Mouse (Mus musculus) stomach, embryonic 14.5 days (tissue): ENCODE data around the gene Lin54. TPM values are rescaled to one million over a fixed set of nuclear protein-coding genes. Genes with fewer than 3 reads are reported as not detected.

Experiments used
- ATAC-seq: fragments of 200-750 bp; cut with Nextera tagmentation; 2 replicates; pipeline ENCODE4 v1.8.0; 2017; ENCODE audit warnings: low read depth, moderate TSS enrichment; ENCODE audit not compliant: insufficient number of reproducible peaks, insufficient read depth, low FRiP score
- H3K27ac ChIP-seq: fragments of 300-500 bp; sonication (generic); 2 replicates; pipeline ENCODE4 v1.5.1; 2014; ENCODE audit warnings: mild to moderate bottlenecking, low read length, moderate library complexity, mixed read lengths
- H3K27me3 ChIP-seq: fragments of 300-500 bp; sonication (generic); 2 replicates; pipeline ENCODE4 v1.6.1; 2014; ENCODE audit warnings: low read length, control low read depth, mixed read lengths; ENCODE audit not compliant: control insufficient read depth, insufficient read depth
- H3K36me3 ChIP-seq: fragments of 300-500 bp; sonication (generic); 2 replicates; pipeline ENCODE4 v1.6.1; 2014; ENCODE audit warnings: mild to moderate bottlenecking, control low read depth, low read length, moderate library complexity, mixed read lengths; ENCODE audit not compliant: control insufficient read depth, insufficient read depth
- H3K4me1 ChIP-seq: fragments of 300-500 bp; sonication (generic); 2 replicates; pipeline ENCODE4 v1.6.1; 2014; ENCODE audit warnings: low read length, control low read depth, mixed read lengths; ENCODE audit not compliant: control insufficient read depth, insufficient read depth
- H3K4me2 ChIP-seq: fragments of 300-500 bp; sonication (generic); replicated peaks from 2 replicates; pipeline ENCODE4 v1.6.1; 2014; ENCODE audit warnings: low read depth, low read length, control low read depth
- H3K4me3 ChIP-seq: fragments of 300-500 bp; sonication (generic); 2 replicates; pipeline ENCODE4 v1.5.1; 2014; ENCODE audit warnings: low read depth, low read length, control low read depth
- H3K9ac ChIP-seq: fragments of 300-500 bp; sonication (generic); replicated peaks from 2 replicates; pipeline ENCODE4 v1.6.1; 2014; ENCODE audit warnings: low read depth, mild to moderate bottlenecking, control low read depth, low read length, moderate library complexity, mixed read lengths
- H3K9me3 ChIP-seq: fragments of 300-500 bp; sonication (generic); 2 replicates; pipeline ENCODE4 v1.6.1; 2016; ENCODE audit warnings: low read depth, low read length, control low read depth; ENCODE audit not compliant: control insufficient read depth
- WGBS: fragments of 180-500 bp; shearing (Covaris S2); extraction: QIAGEN DNeasy Blood & Tissue Kit; methylation state at CpG from one replicate; pipeline ENCODE4 v1.1.7; 2014; 5-methylcytosine and 5-hydroxymethylcytosine counted together
- polyA plus RNA-seq: library from polyadenylated mRNA; unstranded; fragments of >200 nt; fragmentation: Nextera tagmentation; extraction: Ambion mirVana; gene quantifications from 2 replicates; pipeline ENCODE4 v1.2.1, GENCODE M21; 2014

The Lin54 gene
- polyA plus RNA-seq, 1 experiment from 2014 or later = 16.1 TPM

DNA sequence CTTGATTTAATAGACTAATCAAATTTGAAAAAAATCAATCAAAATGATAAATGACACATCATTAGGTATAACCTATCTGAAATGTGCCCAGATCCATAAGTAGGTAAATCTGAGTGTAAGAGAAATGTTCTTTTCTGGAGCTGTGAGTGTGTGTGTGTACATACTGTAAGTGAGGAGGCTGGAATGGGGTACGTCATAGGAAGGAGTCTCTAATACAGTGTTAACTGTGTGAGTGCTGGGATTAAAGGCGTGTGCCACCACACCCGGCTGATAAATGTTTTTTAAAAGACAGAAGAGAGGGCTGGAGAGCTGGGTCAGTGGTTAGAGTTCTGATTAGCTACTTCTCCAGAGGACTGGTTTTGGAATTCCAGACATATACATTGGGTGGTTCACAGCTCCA lies 25.2 kb upstream of the Lin54 start:
- 57% methylated on average over 3 of the region's 3 CpGs for WGBS
- Histone ChIP-seq H3K4me3 (no peak overlapping the region), H3K36me3 (peaks cover 18% of the 10 kb centered on the region; the same call in 1 of the 2 replicates), H3K27me3 (no peaks in the 10 kb centered on the region), H3K27ac (no peak overlapping the region), H3K4me1 (no peaks in the 10 kb centered on the region), H3K4me2 (no peak overlapping the region), H3K9ac (no peak overlapping the region), H3K9me3 (no peaks in the 10 kb centered on the region)
- no peak for ATAC-seq

DNA sequence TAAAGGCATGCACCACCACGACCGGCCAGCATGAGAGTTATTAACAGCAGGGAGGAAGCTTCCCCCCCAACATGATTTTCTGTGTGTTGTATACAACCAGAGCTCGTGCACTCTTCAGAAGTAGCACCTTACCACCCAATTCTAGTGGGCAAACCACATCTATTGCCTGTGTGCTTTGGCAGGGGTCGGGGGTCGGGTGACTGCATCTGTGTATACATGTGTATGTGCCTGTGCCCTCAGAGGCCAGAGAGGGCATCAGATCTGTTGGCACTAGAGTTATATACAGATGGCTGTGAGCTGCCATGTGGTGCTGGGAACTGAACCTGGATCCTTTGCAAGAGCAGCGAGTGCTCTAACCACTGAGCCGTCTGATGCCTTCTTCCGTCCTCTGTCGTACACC lies 24.5 kb upstream of the Lin54 start:
- 0 out of 2 replicates have a peak, but pooled peaks cover 3% of the 10 kb centered on the region for H3K4me1 ChIP-seq
- H3K4me2 ChIP-seq = no peak overlapping the region
- H3K27ac ChIP-seq = no peak overlapping the region
- no peaks in the 10 kb centered on the region for H3K27me3 ChIP-seq
- no peak overlapping the region for H3K4me3 ChIP-seq
- H3K9ac ChIP-seq = no peak overlapping the region
- H3K36me3 ChIP-seq = peaks cover 11% of the 10 kb centered on the region; the same call in 1 of the 2 replicates
- no peak for ATAC-seq
- WGBS = 95% methylated on average over 9 of the region's 9 CpGs
- no peaks in the 10 kb centered on the region for H3K9me3 ChIP-seq

DNA sequence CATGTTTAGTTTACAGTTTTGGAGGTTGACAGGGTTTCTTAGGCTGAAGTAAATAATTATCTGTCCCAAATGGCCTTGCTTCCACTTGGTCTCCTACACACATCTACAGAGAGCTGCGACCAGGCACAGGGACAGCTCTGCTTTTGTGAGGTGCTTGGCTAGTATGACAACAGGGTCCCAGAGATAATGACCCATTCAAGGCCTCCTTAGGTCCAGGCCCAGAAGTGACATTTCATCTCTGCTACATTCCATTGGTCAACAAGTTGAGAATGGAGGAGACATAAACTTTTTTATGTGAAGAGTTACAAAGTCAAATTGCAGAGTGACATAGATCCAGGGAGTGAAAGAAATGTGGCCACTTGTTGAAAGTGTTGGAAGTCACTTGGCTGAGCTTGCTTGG lies 22.9 kb upstream of the Lin54 start:
- Histone ChIP-seq H3K4me2 (no peak overlapping the region), H3K4me3 (no peak overlapping the region), H3K27ac (no peak overlapping the region), H3K36me3 (no peaks in the 10 kb centered on the region; the same call in 1 of the 2 replicates), H3K4me1 (0 out of 2 replicates have a peak, but pooled peaks cover 7% of the 10 kb centered on the region), H3K27me3 (no peaks in the 10 kb centered on the region), H3K9me3 (no peaks in the 10 kb centered on the region), H3K9ac (no peak overlapping the region)
- 93% methylated on average over 1 of the region's 1 CpGs for WGBS
- ATAC-seq = no peak

DNA sequence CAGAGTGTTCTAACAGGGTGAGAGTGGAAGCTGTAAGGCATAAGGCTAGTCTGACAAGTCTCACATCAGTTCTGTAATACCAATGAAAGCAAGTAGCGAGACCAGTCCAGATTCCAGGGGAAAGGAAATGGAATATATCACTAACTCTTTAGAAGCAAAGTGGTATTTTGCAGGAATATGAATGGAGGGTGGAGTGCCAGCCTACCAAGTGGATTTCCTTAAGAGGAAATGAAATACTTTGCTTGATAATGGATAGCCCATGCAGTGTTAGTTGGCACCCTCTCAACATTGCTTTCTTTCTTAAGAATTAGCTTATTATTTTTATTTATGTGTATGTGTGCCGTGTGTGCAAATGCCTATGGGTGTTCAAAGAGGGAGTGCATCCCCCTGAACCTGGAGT lies 19.8 kb upstream of the Lin54 start:
- 94% methylated on average over 2 of the region's 2 CpGs for WGBS
- Histone ChIP-seq H3K4me2 (peak overlapping the region; percentile 80), H3K9me3 (no peaks in the 10 kb centered on the region), H3K4me3 (no peak overlapping the region), H3K9ac (0 out of 2 replicates have a peak overlapping the region, but pooled peaks have one; percentile 18), H3K27ac (no peak overlapping the region), H3K36me3 (no peaks in the 10 kb centered on the region), H3K27me3 (no peaks in the 10 kb centered on the region), H3K4me1 (0 out of 2 replicates have a peak, but pooled peaks cover 7% of the 10 kb centered on the region)
- ATAC-seq = no peak

DNA sequence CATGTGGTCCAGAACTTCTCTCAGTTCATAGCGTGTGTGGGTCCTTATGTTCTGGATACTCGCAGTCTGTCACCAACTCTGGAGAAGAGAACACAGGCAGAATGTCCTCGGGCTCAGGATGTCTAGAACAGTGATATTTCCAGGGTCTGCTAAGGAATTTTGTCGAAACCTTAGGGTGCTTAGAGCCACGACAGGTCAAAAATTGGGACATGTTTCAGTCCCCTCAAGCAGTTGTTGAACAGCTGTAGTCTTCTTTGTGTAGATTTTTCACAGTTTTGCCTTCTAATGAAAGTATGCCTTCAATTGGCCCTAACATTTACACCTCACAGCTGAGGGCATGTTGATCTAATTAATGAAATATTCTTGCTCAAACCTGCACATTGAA lies 18.6 kb upstream of the Lin54 start:
- H3K27ac ChIP-seq = peak overlapping the region; percentile 39; the same call in 1 of the 2 replicates
- 9% methylated on average over 5 of the region's 5 CpGs for WGBS
- H3K9me3 ChIP-seq = no peaks in the 10 kb centered on the region
- H3K4me3 ChIP-seq = peak overlapping the region; percentile 48
- 0 out of 2 replicates have a peak, but pooled peaks cover 7% of the 10 kb centered on the region for H3K4me1 ChIP-seq
- H3K4me2 ChIP-seq = peak overlapping the region; percentile 80
- H3K36me3 ChIP-seq = no peaks in the 10 kb centered on the region
- H3K27me3 ChIP-seq = no peaks in the 10 kb centered on the region
- peak overlapping the region; percentile 43 for H3K9ac ChIP-seq
- no peak for ATAC-seq

DNA sequence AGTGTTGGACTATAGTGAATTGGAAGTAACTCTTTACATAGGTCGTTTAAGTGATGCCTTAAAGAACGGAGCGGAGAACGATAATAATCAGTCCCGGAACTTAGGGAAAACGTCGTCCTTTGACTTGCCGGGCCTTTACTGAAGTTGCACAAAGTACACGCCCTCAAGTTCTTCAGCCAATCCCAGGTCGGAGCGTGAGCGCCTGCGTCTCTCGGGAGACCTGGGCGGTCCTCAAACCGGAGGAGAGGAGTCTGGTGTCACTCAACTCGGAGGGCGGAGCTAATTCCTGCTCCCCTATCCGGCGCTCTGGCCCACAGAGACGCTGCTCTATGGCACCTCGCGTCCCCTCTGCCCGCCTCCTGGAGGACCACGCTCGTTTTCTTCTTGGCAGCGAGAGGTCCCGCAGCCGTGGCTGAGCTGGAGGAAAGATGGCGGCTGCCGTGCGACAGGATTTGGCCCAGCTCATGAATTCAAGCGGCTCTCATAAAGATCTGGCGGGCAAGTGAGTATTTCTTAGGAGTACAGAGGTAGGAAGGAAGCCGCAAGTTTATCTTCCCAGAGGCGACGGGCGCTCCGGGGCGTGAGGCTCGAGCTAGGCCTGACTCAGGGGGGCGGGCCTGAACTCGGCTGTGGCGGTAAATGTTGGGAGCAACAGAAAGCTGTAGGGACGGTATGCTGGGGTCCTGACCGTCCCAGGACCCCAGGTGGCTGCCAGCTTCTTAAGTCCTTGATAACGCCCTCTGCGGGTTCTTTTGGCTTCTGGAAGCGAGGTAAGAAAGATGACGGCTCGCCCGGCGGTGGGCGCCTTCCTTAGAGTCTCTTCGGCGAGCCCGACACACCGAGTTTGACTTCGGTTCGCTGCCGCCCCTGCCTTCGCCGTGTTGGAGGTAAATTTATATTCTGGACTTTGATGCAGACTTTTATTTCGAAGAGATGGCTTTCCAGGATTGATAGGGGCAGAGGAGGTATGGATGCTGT lies 17.9 kb upstream of the Lin54 start, which contains the start of gene Cops4:
TSS of gene Cops4 (plus strand) at position 261 of the 978 bp plus-strand sequence.
- no peaks in the 10 kb centered on the region for H3K27me3 ChIP-seq
- peak; percentile 100 for ATAC-seq
- peak within 1 kb of the TSS; percentile 80 for H3K4me2 ChIP-seq
- H3K27ac ChIP-seq = peak within 1 kb of the TSS; percentile 39; the same call in 1 of the 2 replicates
- H3K4me1 ChIP-seq = 0 out of 2 replicates have a peak, but pooled peaks cover 7% of the 10 kb centered on the region
- H3K9ac ChIP-seq = peak within 1 kb of the TSS; percentile 43
- under 1% methylated on average over 64 of the region's 64 CpGs for WGBS
- peak within 1 kb of the TSS; percentile 48 for H3K4me3 ChIP-seq
- no peaks in the 10 kb centered on the region for H3K36me3 ChIP-seq
- no peaks in the 10 kb centered on the region for H3K9me3 ChIP-seq

DNA sequence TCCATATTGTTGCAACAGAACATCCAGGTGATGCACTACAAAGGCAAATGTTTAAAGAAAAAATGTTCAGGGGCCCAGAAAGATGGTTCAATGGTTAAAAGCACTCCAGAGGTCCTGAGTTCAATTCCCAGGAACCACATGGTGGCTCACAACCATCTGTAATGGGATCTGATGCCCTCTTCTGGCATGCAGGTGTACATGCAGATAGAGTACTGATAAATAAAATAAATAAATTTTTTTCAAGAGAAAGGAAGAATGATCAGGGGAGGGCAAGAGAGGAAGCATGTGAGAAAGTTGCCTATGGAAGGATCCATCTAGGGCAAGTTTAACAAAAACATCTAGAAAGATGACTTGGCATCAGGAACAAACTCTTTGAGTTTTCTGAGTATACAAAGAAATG lies 12.1 kb upstream of the Lin54 start:
- Histone ChIP-seq H3K4me1 (no peaks in the 10 kb centered on the region), H3K9me3 (no peaks in the 10 kb centered on the region), H3K27me3 (no peaks in the 10 kb centered on the region), H3K27ac (no peak overlapping the region), H3K4me3 (no peak overlapping the region), H3K36me3 (no peaks in the 10 kb centered on the region), H3K9ac (no peak overlapping the region), H3K4me2 (no peak overlapping the region)
- ATAC-seq = no peak

DNA sequence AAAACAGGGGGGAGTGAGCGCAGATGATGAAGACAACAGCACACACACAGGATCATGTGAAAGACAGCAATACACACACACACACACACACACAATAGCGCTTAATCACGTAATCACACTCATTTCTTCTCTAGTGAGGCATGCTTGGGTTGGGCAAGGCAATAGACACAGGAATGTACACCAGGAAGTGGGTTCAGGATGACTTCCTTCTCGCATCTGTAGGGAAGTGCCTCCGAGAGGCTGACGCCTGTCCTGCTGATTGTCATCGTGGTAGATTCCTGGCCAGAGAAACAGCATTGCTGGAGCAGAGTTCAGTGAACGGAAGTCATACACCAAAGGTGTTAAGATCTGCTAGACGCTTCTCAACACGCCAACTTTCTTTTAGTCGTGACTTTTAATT lies 8.8 kb upstream of the Lin54 start:
- no peak overlapping the region for H3K27ac ChIP-seq
- 69% methylated on average over 11 of the region's 11 CpGs for WGBS
- H3K27me3 ChIP-seq = no peaks in the 10 kb centered on the region
- no peak overlapping the region for H3K4me3 ChIP-seq
- no peak overlapping the region for H3K9ac ChIP-seq
- no peak overlapping the region for H3K4me2 ChIP-seq
- ATAC-seq = no peak
- no peaks in the 10 kb centered on the region for H3K4me1 ChIP-seq
- H3K9me3 ChIP-seq = no peaks in the 10 kb centered on the region
- H3K36me3 ChIP-seq = no peaks in the 10 kb centered on the region
